Mouse (Mus musculus) E14TG2a.4 (cell line): ENCODE measurements around the gene Adgrv1.

Source experiments
- H3K27me3 ChIP-seq: 2 replicates; pipeline ENCODE4 v1.6.1; 2014; ENCODE audit warnings: low read length, control low read depth; ENCODE audit not compliant: insufficient read depth
- H3K36me3 ChIP-seq: 2 replicates; pipeline ENCODE4 v1.6.1; 2014; ENCODE audit warnings: low read length, control low read depth; ENCODE audit not compliant: insufficient read depth
- H3K4me1 ChIP-seq: replicated peaks from 2 replicates; pipeline ENCODE4 v1.6.1; 2014; ENCODE audit warnings: low read depth, low read length, control low read depth
- H3K4me3 ChIP-seq: replicated peaks from 2 replicates; pipeline ENCODE4 v1.5.1; 2014; ENCODE audit warnings: mild to moderate bottlenecking, low read length
- H3K9me3 ChIP-seq: 2 replicates; pipeline ENCODE4 v1.6.1; 2014; ENCODE audit warnings: low read length, control low read depth
- CTCF ChIP-seq: conservative IDR thresholded peaks from 2 replicates; pipeline ENCODE4 v1.5.1; 2014; ENCODE audit warnings: low read length
- NANOG ChIP-seq: IDR thresholded peaks from 2 replicates; pipeline ENCODE4 v1.6.1; 2014; ENCODE audit warnings: borderline replicate concordance, low read length, mixed read lengths
- POU5F1 ChIP-seq: IDR thresholded peaks from 2 replicates; pipeline ENCODE4 v1.6.1; 2014; ENCODE audit warnings: low read length, borderline replicate concordance

Gene Adgrv1

DNA sequence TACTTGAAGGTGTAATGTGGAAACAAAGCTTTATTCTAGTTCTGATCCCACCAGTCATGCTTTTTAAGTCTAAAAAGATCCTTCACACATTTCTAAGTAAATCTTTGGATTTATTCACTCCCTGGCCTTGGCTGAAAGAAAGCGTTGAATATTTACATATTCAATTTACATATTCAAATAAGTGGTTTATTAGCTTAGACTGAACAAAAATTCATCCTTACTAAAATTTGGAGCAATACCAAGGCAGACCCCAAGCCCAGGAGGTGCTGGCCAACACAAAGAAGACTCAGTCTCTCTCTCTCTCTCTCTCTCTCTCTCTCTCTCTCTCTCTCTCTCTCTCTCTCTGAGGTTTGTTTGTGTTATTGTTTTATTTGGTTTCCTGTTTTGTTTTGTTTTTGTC, 82.9 kb downstream of the Adgrv1 start:
- TF ChIP-seq NANOG, result no peak
- no peak for TF ChIP-seq POU5F1
- TF ChIP-seq CTCF, result no peak
- no peaks in the 10 kb centered on the region for H3K4me1 ChIP-seq
- no peaks in the 10 kb centered on the region for H3K27me3 ChIP-seq
- no peak overlapping the region for H3K4me3 ChIP-seq
- H3K36me3 ChIP-seq, result no peaks in the 10 kb centered on the region
- H3K9me3 ChIP-seq, result no peaks in the 10 kb centered on the region

- H3K27me3 ChIP-seq, result no peaks in the 10 kb centered on the region
- no peaks in the 10 kb centered on the region for H3K9me3 ChIP-seq
- H3K4me1 ChIP-seq, result no peaks in the 10 kb centered on the region
- no peaks in the 10 kb centered on the region for H3K36me3 ChIP-seq
- TF ChIP-seq POU5F1 (no peak), CTCF (no peak), NANOG (no peak)
- no peak overlapping the region for H3K4me3 ChIP-seq
Measured at GRCm38 (mm10) chr13:81534916-81535315, 98.0 kb downstream of the Adgrv1 start.

- H3K27me3 ChIP-seq, result no peaks in the 10 kb centered on the region
- H3K9me3 ChIP-seq, result no peaks in the 10 kb centered on the region
- H3K4me1 ChIP-seq, result no peaks in the 10 kb centered on the region
- TF ChIP-seq CTCF, result peak; percentile 83
- TF ChIP-seq POU5F1, result no peak
- no peak for TF ChIP-seq NANOG
- no peak overlapping the region for H3K4me3 ChIP-seq
- no peaks in the 10 kb centered on the region for H3K36me3 ChIP-seq
Measured at GRCm38 (mm10) chr13:81526687-81527086, 106.3 kb downstream of the Adgrv1 start.

GRCm38 (mm10) chr13:81510142-81510541, 122.8 kb downstream of the Adgrv1 start:
- Histone ChIP-seq H3K4me3 (no peak overlapping the region), H3K9me3 (no peaks in the 10 kb centered on the region), H3K4me1 (no peaks in the 10 kb centered on the region), H3K27me3 (no peaks in the 10 kb centered on the region), H3K36me3 (no peaks in the 10 kb centered on the region)
- no peak for TF ChIP-seq CTCF
- TF ChIP-seq NANOG, result no peak
- no peak for TF ChIP-seq POU5F1

DNA sequence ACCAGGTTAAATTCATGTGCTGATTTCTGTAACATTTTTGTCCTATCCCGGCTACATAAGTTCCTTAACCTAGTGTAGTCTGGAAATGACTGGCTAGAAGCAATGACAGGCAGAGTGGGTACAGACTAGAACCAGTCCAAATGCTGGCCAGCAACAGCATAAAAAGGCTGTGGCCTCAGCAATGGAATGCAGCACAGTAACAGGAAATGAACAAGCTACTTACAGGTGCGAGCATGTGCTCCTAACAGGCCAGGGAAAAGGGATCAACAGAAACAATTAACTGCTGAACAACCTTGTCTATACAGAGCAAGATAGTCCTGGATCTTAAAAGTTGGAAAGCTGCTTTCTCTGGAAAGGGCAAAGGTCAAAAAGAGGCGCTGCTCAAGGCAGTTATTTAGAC, 135.9 kb downstream of the Adgrv1 start:
- H3K27me3 ChIP-seq, result no peaks in the 10 kb centered on the region
- no peaks in the 10 kb centered on the region for H3K4me1 ChIP-seq
- H3K9me3 ChIP-seq, result no peaks in the 10 kb centered on the region
- no peak overlapping the region for H3K4me3 ChIP-seq
- H3K36me3 ChIP-seq, result no peaks in the 10 kb centered on the region
- TF ChIP-seq CTCF, result no peak
- TF ChIP-seq POU5F1, result no peak
- TF ChIP-seq NANOG, result no peak

DNA sequence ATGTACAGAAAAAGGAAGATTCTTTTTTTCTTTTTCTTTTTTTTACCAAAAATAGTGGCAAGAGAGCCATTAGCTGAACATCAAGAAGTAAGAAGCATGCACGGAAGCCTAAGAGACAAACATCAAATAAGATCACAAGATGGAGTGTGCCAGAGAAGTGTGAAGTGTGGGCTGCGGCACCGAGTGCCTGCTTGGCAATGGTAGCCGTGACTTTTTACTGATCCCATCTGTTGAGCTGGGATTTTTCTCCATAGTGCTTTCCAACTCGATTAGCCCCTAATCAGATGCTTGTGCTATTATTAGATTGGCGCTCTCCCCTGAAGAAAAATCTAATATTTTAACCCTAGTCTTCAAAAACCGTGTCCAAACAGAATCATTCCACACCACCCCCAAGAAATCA, 141.0 kb downstream of the Adgrv1 start:
- H3K9me3 ChIP-seq, result no peaks in the 10 kb centered on the region
- no peak for TF ChIP-seq CTCF
- H3K36me3 ChIP-seq, result no peaks in the 10 kb centered on the region
- no peaks in the 10 kb centered on the region for H3K4me1 ChIP-seq
- no peaks in the 10 kb centered on the region for H3K27me3 ChIP-seq
- H3K4me3 ChIP-seq, result no peak overlapping the region

- no peaks in the 10 kb centered on the region for H3K4me1 ChIP-seq
- no peaks in the 10 kb centered on the region for H3K9me3 ChIP-seq
- no peaks in the 10 kb centered on the region for H3K36me3 ChIP-seq
- no peak overlapping the region for H3K4me3 ChIP-seq
- TF ChIP-seq NANOG (no peak), POU5F1 (no peak), CTCF (no peak)
- no peaks in the 10 kb centered on the region for H3K27me3 ChIP-seq
Measured at GRCm38 (mm10) chr13:81486980-81487379, 146.0 kb downstream of the Adgrv1 start.

DNA sequence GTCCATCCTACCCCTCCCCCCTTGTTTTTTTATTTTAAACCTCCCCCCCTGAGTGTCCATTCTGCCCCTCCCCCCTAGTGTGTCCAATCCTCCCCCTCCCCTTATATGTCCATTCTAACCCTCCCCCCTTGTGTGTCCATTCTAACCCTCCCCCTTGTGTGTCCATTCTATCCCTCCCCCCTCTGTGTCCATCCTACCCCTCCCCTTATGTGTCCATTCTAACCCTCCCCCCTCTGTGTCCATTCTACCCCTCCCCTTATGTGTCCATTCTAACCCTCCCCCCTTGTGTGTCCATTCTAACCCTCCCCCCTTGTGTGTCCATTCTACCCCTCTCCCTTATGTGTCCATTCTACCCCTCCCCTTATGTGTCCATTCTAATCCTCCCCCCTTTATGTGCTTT, 159.2 kb downstream of the Adgrv1 start:
- Histone ChIP-seq H3K4me1 (no peaks in the 10 kb centered on the region), H3K9me3 (no peaks in the 10 kb centered on the region), H3K27me3 (no peaks in the 10 kb centered on the region), H3K4me3 (no peak overlapping the region), H3K36me3 (no peaks in the 10 kb centered on the region)
- TF ChIP-seq CTCF (no peak), POU5F1 (no peak), NANOG (no peak)

DNA sequence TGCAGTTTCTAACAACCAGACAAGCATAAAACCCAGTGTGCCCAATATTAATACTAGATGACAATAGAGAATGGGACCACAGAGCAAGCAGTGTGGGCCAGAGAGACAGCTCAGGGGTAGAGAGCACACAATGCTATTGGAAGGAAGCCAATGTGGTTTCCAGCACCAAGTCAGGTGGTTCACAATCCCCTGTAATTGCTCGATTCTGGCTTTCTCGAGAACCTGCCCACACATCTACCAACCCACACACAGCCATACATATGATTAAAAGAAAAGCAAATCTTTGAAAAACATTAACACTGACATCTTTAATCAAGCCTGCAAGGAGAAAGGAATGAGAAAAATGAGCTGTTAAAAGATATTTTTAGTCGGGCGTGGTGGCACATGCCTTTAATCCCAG, 166.3 kb downstream of the Adgrv1 start:
- H3K4me1 ChIP-seq, result no peaks in the 10 kb centered on the region
- H3K4me3 ChIP-seq, result no peak overlapping the region
- TF ChIP-seq CTCF (no peak), POU5F1 (no peak), NANOG (no peak)
- H3K36me3 ChIP-seq, result no peaks in the 10 kb centered on the region
- no peaks in the 10 kb centered on the region for H3K9me3 ChIP-seq
- H3K27me3 ChIP-seq, result no peaks in the 10 kb centered on the region

DNA sequence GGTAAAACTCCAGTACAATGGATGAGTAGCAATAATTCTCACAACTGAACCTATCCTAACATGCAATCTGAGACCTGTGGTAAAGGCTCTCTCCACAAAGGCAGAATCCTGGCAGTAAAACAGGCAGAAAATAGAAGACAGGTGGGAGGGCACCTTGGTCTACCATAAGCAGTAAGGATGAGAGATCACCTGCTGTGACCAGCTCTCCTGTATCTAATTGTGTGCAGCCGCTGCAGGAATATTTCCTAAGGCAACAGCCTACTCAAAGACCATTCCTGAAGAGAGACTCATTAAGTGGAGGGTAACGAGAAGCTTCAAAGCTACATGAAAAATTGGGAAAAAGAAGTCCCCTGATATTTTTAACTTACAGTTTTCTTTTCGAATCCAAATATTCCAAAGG, 167.2 kb downstream of the Adgrv1 start:
- H3K4me1 ChIP-seq, result no peaks in the 10 kb centered on the region
- no peaks in the 10 kb centered on the region for H3K9me3 ChIP-seq
- no peaks in the 10 kb centered on the region for H3K36me3 ChIP-seq
- no peak overlapping the region for H3K4me3 ChIP-seq
- TF ChIP-seq NANOG (no peak), POU5F1 (no peak), CTCF (no peak)
- H3K27me3 ChIP-seq, result no peaks in the 10 kb centered on the region
